Mouse (Mus musculus) myocyte (in vitro differentiated cells): Measurements from ENCODE around the gene Uqcc1. TPM values are rescaled to one million over a fixed set of nuclear protein-coding genes. Genes with fewer than 3 reads are reported as not detected.

ENCODE experiments used
- H3K27me3 ChIP-seq: one replicate; pipeline ENCODE4 v1.6.1; 2011; ENCODE audit not compliant: control insufficient read depth, insufficient read depth, insufficient read length
- H3K36me3 ChIP-seq: one replicate; pipeline ENCODE4 v1.6.1; 2011; ENCODE audit not compliant: control insufficient read depth, insufficient read depth
- H3K4me2 ChIP-seq: one replicate; pipeline ENCODE4 v1.6.1; 2011; ENCODE audit warnings: low read depth, control low read depth
- H3K4me3 ChIP-seq: one replicate; pipeline ENCODE4 v1.5.1; 2011; ENCODE audit warnings: mild to moderate bottlenecking, control low read depth, moderate library complexity
- H3K79me2 ChIP-seq: one replicate; pipeline ENCODE4 v1.6.1; 2011; ENCODE audit not compliant: control insufficient read depth, insufficient read depth
- H3ac ChIP-seq: one replicate; pipeline ENCODE4 v1.6.1; 2011; ENCODE audit not compliant: control insufficient read depth, insufficient read length
- CEBPB ChIP-seq: IDR thresholded peaks from 2 replicates; pipeline ENCODE4 v1.6.1; 2011; ENCODE audit warnings: mild to moderate bottlenecking, moderate library complexity; ENCODE audit not compliant: poor library complexity, insufficient read depth, severe bottlenecking
- E2F4 ChIP-seq: IDR thresholded peaks from one replicate; pipeline ENCODE4 v1.6.1; 2011; ENCODE audit warnings: mild to moderate bottlenecking, control low read depth, moderate library complexity; ENCODE audit not compliant: insufficient read depth
- MAX ChIP-seq: IDR thresholded peaks from one replicate; pipeline ENCODE4 v1.6.1; 2011; ENCODE audit warnings: low read depth, mild to moderate bottlenecking, control low read depth
- MYOD1 ChIP-seq, 3 experiments: IDR thresholded peaks; one replicate each; pipeline ENCODE4 v1.6.1; 2011; ENCODE audit warnings: control low read depth in 2 of 3, low read depth in 2 of 3, mild to moderate bottlenecking in 2 of 3, moderate library complexity in 1 of 3; ENCODE audit not compliant: insufficient read length in 2 of 3, control insufficient read depth in 1 of 3
- MYOG ChIP-seq, 3 experiments: IDR thresholded peaks; one replicate each; pipeline ENCODE4 v1.6.1; 2011; ENCODE audit warnings: control low read depth in 2 of 3, low read depth in 2 of 3, mild to moderate bottlenecking in 2 of 3; ENCODE audit not compliant: insufficient read length in 2 of 3, control insufficient read depth in 1 of 3, insufficient read depth in 1 of 3
- POLR2A ChIP-seq: IDR thresholded peaks from one replicate; pipeline ENCODE4 v1.6.1; 2011; ENCODE audit warnings: low read depth, mild to moderate bottlenecking, control low read depth, moderate library complexity; ENCODE audit not compliant: insufficient read length
- POLR2AphosphoS2 ChIP-seq: IDR thresholded peaks from one replicate; pipeline ENCODE4 v1.6.1; 2011; ENCODE audit warnings: low read depth, control low read depth; ENCODE audit not compliant: insufficient read length
- REST ChIP-seq: IDR thresholded peaks from one replicate; pipeline ENCODE4 v1.6.1; 2011; ENCODE audit warnings: mild to moderate bottlenecking, control low read depth, moderate library complexity; ENCODE audit not compliant: insufficient read depth, insufficient read length
- SRF ChIP-seq: IDR thresholded peaks from one replicate; pipeline ENCODE4 v1.6.1; 2011; ENCODE audit warnings: low read depth; ENCODE audit not compliant: control insufficient read depth, insufficient read length
- TCF12 ChIP-seq: IDR thresholded peaks from one replicate; pipeline ENCODE4 v1.6.1; 2011; ENCODE audit warnings: mild to moderate bottlenecking, control low read depth; ENCODE audit not compliant: poor library complexity, insufficient read depth, severe bottlenecking
- TCF3 ChIP-seq: IDR thresholded peaks from one replicate; pipeline ENCODE4 v1.6.1; 2011; ENCODE audit warnings: low read depth, control low read depth; ENCODE audit not compliant: insufficient read length
- USF1 ChIP-seq: IDR thresholded peaks from one replicate; pipeline ENCODE4 v1.6.1; 2011; ENCODE audit warnings: low read depth, mild to moderate bottlenecking, control low read depth, moderate library complexity
- polyA plus RNA-seq: library from polyadenylated mRNA; unstranded; fragments of >200 nt; fragmentation: generic; extraction: Trizol; gene quantifications from one replicate; pipeline ENCODE4 v1.2.1, GENCODE M21; 2012; ENCODE audit warnings: missing spikeins

Gene Uqcc1
- polyA plus RNA-seq, 1 experiment: 96.2 TPM

GRCm38 (mm10) chr2:155819449-155820251, 110.5 kb downstream of the Uqcc1 start:
- H3K36me3 ChIP-seq: peaks cover 21% of the 10 kb centered on the region
- peaks cover 11% of the 10 kb centered on the region for H3K79me2 ChIP-seq
- H3K4me3 ChIP-seq: peak overlapping the region; percentile 43
- peak overlapping the region; percentile 25 for H3K4me2 ChIP-seq
- H3K27me3 ChIP-seq: no peaks in the 10 kb centered on the region
- peak overlapping the region; percentile 65 for H3ac ChIP-seq
- TF ChIP-seq USF1: no peak
- TF ChIP-seq CEBPB: no peak
- no peak for TF ChIP-seq SRF
- TF ChIP-seq REST: no peak
- no peak for TF ChIP-seq MYOD1 (IDR thresholded peaks at IDR 0.05; ENCODE audit: control insufficient read depth in 1 of 3, insufficient read length in 2 of 3, low read depth in 2 of 3)
- no peak for TF ChIP-seq TCF12
- no peak for TF ChIP-seq MYOG (IDR thresholded peaks at IDR 0.05; ENCODE audit: control insufficient read depth in 1 of 3, insufficient read depth in 1 of 3, insufficient read length in 2 of 3, low read depth in 2 of 3)
- no peak for TF ChIP-seq E2F4
- TF ChIP-seq POLR2AphosphoS2: no peak
- TF ChIP-seq POLR2A: no peak
- TF ChIP-seq TCF3: no peak
- TF ChIP-seq MAX: no peak

GRCm38 (mm10) chr2:155819392-155819448, 110.9 kb downstream of the Uqcc1 start, which contains the start of gene BC029722:
BC029722 (minus strand) TSS chr2:155819426.
- TF ChIP-seq MYOD1 (IDR thresholded peaks at IDR 0.05; ENCODE audit: control insufficient read depth in 1 of 3, insufficient read length in 2 of 3, low read depth in 2 of 3) (no peak), USF1 (no peak), MAX (no peak), TCF12 (no peak), POLR2AphosphoS2 (no peak), E2F4 (no peak), TCF3 (no peak), REST (no peak)
- Histone ChIP-seq H3K36me3 (peaks cover 21% of the 10 kb centered on the region), H3ac (peak within 1 kb of the TSS; percentile 65), H3K4me2 (peak within 1 kb of the TSS; percentile 90), H3K79me2 (peaks cover 6% of the 10 kb centered on the region), H3K27me3 (no peaks in the 10 kb centered on the region), H3K4me3 (peak within 1 kb of the TSS; percentile 43)

- Histone ChIP-seq H3K4me3 (peak overlapping the region; percentile 43), H3K36me3 (peaks cover 21% of the 10 kb centered on the region), H3K79me2 (peaks cover 2% of the 10 kb centered on the region), H3ac (peak overlapping the region; percentile 65), H3K4me2 (peak overlapping the region; percentile 90), H3K27me3 (no peaks in the 10 kb centered on the region)
- TF ChIP-seq REST (no peak), TCF3 (no peak), USF1 (no peak), CEBPB (no peak), SRF (peak; percentile 20), MYOG (IDR thresholded peaks at IDR 0.05; ENCODE audit: control insufficient read depth in 1 of 3, insufficient read depth in 1 of 3, insufficient read length in 2 of 3, low read depth in 2 of 3) (peak in 1 of 3 experiments; percentile 32), MYOD1 (IDR thresholded peaks at IDR 0.05; ENCODE audit: control insufficient read depth in 1 of 3, insufficient read length in 2 of 3, low read depth in 2 of 3) (peak in 1 of 3 experiments; percentile 4), POLR2A (peak; percentile 93), MAX (no peak), E2F4 (no peak), TCF12 (no peak), POLR2AphosphoS2 (peak; percentile 100)
Measured at GRCm38 (mm10) chr2:155818596-155819391, 111.3 kb downstream of the Uqcc1 start.

- no peak for TF ChIP-seq TCF12
- no peak for TF ChIP-seq USF1
- TF ChIP-seq REST: no peak
- no peak for TF ChIP-seq SRF
- TF ChIP-seq CEBPB: peak; percentile 94
- no peak for TF ChIP-seq POLR2A
- peak in 1 of 3 experiments; percentile 17 for TF ChIP-seq MYOD1 (IDR thresholded peaks at IDR 0.05; ENCODE audit: control insufficient read depth in 1 of 3, insufficient read length in 2 of 3, low read depth in 2 of 3)
- Histone ChIP-seq H3K4me3 (peak overlapping the region; percentile 43), H3K79me2 (no peaks in the 10 kb centered on the region), H3K27me3 (no peaks in the 10 kb centered on the region), H3ac (no peak overlapping the region), H3K36me3 (peaks cover 12% of the 10 kb centered on the region), H3K4me2 (peak overlapping the region; percentile 90)
Measured at GRCm38 (mm10) chr2:155817301-155818245, 112.5 kb downstream of the Uqcc1 start.
